Mouse (Mus musculus) erythroblast, adult 5-6 weeks (primary cell): ENCODE measurements at regions not wholly inside any gene's neighbourhood (a gene's known extent, or its start where the extent isn't known, plus 50 kb on each side); places are given as distances from the start of the nearest gene placed in this dataset.
"Not testable (repeated sequence)": the region's sequence is repeated elsewhere in the genome, so short reads cannot be mapped to it uniquely, and the experiment has no call there.

Experiments
- ATAC-seq: replicated peaks from 2 replicates; pipeline ENCODE4 v1.8.0; 2016; ENCODE audit warnings: moderate number of reproducible peaks, mild to moderate bottlenecking, moderate TSS enrichment, inconsistent platforms; ENCODE audit not compliant: poor library complexity, low FRiP score, severe bottlenecking

GRCm38 (mm10) chr12:113420721-113421305 lies 68.5 kb upstream of the Adam6b start:
- ATAC-seq = no peak

DNA sequence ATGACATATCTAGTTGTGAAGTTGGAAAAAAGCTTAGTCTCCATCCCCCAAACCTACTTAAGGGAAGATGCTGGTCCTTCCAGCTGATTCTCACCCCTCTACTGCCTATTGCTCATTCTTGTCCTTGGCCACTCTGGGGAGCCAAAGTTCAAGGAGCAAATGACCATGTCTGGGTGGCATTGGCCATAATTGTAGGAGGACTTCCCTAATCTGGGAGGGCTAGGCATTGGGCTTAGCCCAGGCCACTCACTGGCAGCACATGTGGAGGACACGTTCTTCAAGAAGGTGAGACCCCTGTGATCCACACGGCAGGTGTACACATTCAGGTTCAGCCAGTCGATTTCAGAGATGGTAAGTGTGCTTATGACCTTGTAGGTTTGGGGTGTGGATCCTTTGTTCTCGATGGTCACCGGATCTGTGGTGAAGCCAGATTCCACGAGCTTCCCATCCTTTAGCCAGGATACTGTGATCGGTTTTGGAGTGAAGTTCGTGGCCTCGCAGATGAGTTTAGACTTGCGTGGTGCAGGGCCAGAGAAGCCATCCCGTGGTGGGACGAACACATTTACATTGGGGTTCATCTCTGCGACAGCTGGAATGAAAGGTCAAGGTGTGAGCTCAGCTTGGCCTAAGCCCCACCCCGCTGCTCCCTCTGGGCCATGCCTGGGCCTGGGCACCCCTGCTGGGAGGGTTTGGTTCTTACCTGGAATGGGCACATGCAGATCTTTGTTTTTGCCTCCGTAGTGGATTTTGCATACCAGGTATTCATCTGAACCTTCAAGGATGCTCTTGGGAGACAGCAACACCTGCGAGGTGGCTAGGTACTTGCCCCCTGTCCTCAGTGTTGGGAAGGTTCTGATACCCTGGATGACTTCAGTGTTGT lies 67.4 kb upstream of the Adam6b start:
- ATAC-seq = no peak

GRCm38 (mm10) chr12:113422736-113423254 lies 66.5 kb upstream of the Adam6b start:
- ATAC-seq = no peak

DNA sequence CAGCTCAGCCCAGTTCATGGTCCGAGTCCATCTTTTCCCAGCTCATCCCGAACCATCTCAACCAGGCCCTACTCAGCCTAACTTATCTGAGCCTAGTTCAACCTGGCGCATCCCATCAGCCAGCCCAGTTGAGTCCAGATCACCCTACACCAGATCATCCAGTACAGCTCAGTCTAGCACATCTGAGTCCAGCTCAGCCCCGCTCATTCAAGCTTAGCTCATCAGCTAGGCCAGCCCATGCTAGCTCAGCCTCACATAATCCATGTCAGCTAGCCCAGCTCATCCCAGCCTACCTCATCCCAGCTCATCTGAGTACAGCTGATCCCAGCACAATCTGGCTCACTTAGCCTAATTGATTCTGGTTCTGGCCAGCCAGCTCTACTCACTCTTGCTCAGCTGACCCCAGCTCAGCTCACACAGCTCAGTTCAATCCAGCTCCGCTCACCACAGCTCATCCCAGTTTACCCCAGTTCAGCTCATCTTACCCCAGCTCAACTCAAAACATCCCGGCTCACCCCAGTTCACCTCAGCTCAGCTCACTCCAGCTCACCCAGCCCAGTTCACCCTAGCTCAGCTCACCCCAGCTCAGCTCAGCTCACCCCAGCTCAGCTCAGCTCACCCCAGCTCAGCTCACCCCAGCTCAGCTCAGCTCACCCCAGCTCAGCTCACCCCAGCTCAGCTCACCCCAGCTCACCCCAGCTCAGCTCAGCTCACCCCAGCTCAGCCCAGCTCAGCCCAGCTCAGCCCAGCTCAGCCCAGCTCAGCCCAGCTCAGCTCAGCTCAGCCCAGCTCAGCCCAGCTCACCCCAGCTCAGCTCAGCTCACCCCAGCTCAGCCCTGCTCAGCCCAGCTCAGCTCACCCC lies 65.3 kb upstream of the Adam6b start:
- ATAC-seq = 0 out of 2 replicates have a peak, but pooled peaks have one; percentile 48

DNA sequence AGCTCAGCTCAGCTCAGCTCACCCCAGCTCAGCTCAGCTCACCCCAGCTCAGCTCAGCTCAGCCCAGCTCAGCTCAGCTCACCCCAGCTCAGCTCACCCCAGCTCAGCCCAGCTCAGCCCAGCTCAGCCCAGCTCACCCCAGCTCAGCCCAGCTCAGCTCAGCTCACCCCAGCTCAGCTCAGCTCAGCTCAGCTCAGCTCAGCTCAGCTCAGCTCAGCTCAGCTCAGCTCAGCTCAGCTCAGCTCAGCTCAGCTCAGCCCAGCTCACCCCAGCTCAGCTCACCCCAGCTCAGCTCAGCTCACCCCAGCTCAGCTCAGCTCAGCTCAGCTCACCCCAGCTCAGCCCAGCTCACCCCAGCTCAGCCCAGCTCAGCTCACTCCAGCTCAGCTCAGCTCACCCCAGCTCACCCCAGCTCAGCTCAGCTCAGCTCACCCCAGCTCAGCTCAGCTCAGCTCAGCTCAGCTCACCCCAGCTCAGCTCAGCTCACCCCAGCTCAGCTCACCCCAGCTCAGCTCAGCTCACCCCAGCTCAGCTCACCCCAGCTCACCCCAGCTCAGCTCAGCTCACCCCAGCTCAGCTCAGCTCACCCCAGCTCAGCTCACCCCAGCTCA lies 64.6 kb upstream of the Adam6b start:
- not testable (repeated sequence) for ATAC-seq

DNA sequence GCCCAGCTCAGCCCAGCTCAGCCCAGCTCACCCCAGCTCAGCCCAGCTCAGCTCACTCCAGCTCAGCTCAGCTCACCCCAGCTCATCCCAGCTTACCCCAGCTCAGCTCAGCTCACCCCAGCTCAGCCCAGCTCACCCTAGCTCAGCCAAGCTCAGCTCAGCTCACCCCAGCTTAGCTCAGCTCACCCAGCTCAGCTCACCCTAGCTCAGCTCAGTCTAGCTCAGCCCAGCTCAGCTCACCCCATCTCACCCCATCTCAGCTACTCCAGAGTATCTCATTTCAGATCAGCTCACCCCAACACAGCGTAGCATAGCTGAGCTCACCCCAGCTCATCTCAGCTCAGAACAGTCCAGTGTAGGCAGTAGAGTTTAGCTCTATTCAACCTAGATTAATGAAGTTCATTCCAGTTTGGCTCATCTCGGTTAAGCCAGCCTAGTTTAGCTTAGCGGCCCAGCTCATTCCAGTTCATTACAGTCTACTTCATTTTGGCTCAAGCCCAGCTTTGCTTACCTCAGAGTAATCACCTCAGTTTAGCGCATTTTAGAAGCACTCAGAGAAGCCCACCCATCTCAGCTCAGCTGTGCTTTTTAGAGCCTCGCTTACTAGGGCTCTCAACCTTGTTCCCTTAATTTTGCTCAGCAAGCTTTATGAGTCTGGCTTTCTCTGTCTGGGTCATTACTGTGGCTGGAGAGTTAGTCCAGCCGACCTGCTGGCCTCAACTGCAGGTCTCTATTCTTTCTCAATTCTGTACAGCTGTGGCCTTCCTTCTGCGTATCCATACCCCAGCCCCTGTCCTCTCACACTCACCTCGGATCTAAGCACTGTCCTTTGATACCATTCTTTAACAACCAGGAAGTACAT lies 63.9 kb upstream of the Adam6b start:
- 0 out of 2 replicates have a peak, but pooled peaks have one; percentile 29 for ATAC-seq

DNA sequence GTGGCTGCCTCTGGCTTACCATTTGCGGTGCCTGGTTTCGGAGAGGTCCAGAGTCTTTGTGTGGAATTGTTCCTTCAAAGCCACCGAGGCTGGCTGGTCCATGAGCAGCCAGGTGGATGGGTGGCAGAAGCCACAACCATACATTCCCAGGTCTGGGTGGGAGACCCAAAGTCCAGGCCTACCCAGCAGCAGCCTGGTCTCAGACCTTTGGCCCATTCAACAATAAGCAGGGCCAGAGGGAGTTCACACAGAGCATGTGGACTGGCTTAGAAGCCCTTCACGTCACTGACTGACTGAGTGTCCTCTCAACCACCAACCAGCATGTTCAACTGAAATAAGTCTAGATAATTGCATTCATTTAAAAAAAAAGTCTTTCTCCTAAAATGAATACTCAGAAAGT lies 62.7 kb upstream of the Adam6b start:
- ATAC-seq = no peak

- ATAC-seq = no peak
Measured at GRCm38 (mm10) chr12:113427339-113427738, 62.0 kb upstream of the Adam6b start.

DNA sequence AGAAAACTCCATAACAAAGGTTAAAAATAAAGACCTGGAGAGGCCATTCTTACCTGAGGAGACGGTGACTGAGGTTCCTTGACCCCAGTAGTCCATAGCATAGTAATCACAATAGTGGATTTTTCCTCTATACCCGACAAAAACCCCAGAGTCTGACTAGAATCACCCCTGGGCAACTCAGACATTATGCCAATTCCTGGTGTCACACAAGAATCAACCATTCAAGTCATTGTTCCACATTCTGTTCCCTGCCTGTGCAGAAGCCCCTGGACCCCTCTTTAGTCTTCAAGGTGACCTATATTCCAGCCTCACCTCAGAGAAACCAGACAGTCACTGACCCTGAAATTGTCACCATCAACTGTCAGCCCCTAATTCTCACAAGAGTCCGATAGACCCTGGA lies 60.9 kb upstream of the Adam6b start:
- no peak for ATAC-seq

DNA sequence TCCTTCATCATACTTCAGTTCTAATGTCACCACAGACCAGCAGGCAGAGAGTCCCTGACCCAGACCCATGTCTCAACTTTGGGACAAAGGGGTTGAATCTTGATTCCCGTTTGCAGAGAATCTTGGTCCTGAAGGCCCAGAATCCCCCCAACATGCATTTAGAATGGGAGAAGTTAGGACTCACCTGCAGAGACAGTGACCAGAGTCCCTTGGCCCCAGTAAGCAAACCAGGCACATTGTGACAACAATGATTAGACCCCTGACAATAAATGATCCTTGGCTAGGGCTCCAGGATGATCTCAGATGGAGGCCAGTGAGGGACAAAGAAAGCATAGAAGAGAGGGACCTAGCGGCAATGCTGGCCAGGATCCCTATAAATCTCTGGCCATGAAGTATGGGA lies 60.4 kb upstream of the Adam6b start:
- no peak for ATAC-seq

- ATAC-seq = no peak
Measured at GRCm38 (mm10) chr12:113430340-113430739, 59.0 kb upstream of the Adam6b start.
